Mouse (Mus musculus) heart, embryonic 10.5 days (tissue): ENCODE results near the gene P2ry4. TPM values are rescaled to one million over a fixed set of nuclear protein-coding genes. Genes with fewer than 3 reads are reported as not detected.

Experiments
- DNase-seq: peaks from one replicate; pipeline ENCODE4 v3.0.0-alpha.2; 2017; ENCODE audit warnings: low spot score
- H3K27ac ChIP-seq: fragments of 300-500 bp; sonication (generic); 2 replicates; pipeline ENCODE4 v1.5.1; 2016; ENCODE audit warnings: mild to moderate bottlenecking
- H3K27me3 ChIP-seq: fragments of 300-500 bp; sonication (generic); 2 replicates; pipeline ENCODE4 v1.6.1; 2016; ENCODE audit warnings: mild to moderate bottlenecking; ENCODE audit not compliant: poor library complexity, insufficient read depth, severe bottlenecking
- H3K36me3 ChIP-seq: fragments of 300-500 bp; sonication (generic); 2 replicates; pipeline ENCODE4 v1.6.1; 2016; ENCODE audit warnings: mild to moderate bottlenecking, moderate library complexity
- H3K4me1 ChIP-seq: fragments of 300-500 bp; sonication (generic); 2 replicates; pipeline ENCODE4 v1.6.1; 2016; ENCODE audit warnings: mild to moderate bottlenecking
- H3K4me3 ChIP-seq: fragments of 300-500 bp; sonication (generic); 2 replicates; pipeline ENCODE4 v1.5.1; 2016; ENCODE audit warnings: mild to moderate bottlenecking, moderate library complexity
- H3K9me3 ChIP-seq: fragments of 300-500 bp; sonication (generic); 2 replicates; pipeline ENCODE4 v1.6.1; 2016; ENCODE audit warnings: mild to moderate bottlenecking, moderate library complexity
- WGBS: fragments of 180-500 bp; shearing (Covaris S2); methylation state at CpG from one replicate; pipeline ENCODE4 v1.1.7; 2016; 5-methylcytosine and 5-hydroxymethylcytosine counted together
- polyA plus RNA-seq: library from polyadenylated mRNA; unstranded; fragments of >200 nt; fragmentation: Nextera tagmentation; extraction: Ambion mirVana; gene quantifications from 2 replicates; pipeline ENCODE4 v1.2.1, GENCODE M21; 2016

The P2ry4 gene
- polyA plus RNA-seq, 1 experiment from 2014 or later: not detected

DNA sequence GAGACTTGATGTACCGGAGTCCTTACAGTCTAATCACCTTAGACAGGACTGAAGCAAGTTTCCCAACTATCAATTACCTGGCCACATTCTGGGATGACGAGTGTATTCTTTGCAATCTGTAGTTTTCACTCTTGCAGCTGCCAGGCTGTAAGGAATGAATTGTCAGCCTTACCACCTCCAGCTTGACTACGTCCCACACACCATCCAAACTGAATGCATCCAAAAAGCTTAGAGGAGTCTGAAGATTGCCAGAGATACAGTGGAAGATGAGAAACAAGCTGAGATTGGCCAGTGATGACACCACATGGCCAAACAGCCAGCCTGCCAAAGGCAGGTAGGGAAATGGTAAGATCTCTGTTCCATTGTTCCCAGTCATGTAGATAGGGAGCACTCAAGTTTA lies 29.0 kb downstream of the P2ry4 start:
- Histone ChIP-seq H3K9me3 (no peaks in the 10 kb centered on the region), H3K4me1 (no peaks in the 10 kb centered on the region), H3K36me3 (no peaks in the 10 kb centered on the region), H3K4me3 (no peak overlapping the region), H3K27ac (no peak overlapping the region), H3K27me3 (no peaks in the 10 kb centered on the region)
- no peak for DNase-seq
- WGBS: 78% methylated on average over 3 of the region's 3 CpGs

DNA sequence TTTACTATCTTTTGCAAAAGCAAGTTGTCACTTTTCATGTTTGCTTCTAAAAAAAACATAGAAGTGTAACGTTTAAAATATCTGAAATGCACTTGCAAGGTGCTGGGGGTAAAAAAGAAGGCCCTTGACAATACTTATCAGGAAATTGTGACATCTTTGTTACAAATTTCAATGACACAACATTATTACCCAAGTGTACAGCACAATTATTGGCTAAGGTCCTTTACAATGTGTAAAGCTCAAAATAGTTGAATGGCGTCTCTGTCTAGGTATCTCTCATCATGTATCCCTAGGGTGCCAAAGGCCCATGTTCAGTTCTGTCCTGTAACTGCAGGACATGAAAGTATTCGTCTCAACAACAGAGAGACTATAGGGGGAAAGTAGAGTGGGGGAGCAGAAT lies 38.6 kb downstream of the P2ry4 start:
- no peaks in the 10 kb centered on the region for H3K36me3 ChIP-seq
- no peak overlapping the region for H3K27ac ChIP-seq
- H3K27me3 ChIP-seq: 0 out of 2 replicates have a peak, but pooled peaks cover 5% of the 10 kb centered on the region
- no peak for DNase-seq
- no peaks in the 10 kb centered on the region for H3K9me3 ChIP-seq
- H3K4me3 ChIP-seq: no peak overlapping the region
- no peaks in the 10 kb centered on the region for H3K4me1 ChIP-seq
- WGBS: 69% methylated on average over 3 of the region's 3 CpGs

Other genes with a start within 250 kb of the P2ry4 start
- not detected in 2 replicates for gene Otud6a, start 165.9 kb downstream of the P2ry4 start, polyA plus RNA-seq
- 0.52 and 0.62 TPM in 2 replicates for gene Awat2, start 152.2 kb downstream of the P2ry4 start, polyA plus RNA-seq
- gene Igbp1, start 100.6 kb downstream of the P2ry4 start, polyA plus RNA-seq: 27.4 and 30.3 TPM in 2 replicates
- gene Dgat2l6, start 70.0 kb downstream of the P2ry4 start, polyA plus RNA-seq: not detected in 2 replicates
- gene Awat1, start 22.6 kb downstream of the P2ry4 start, polyA plus RNA-seq: not detected in 2 replicates
- gene Arr3, start 10.6 kb upstream of the P2ry4 start, polyA plus RNA-seq: 0.97 and 2.3 TPM in 2 replicates
- gene Kif4, start 30.9 kb upstream of the P2ry4 start, polyA plus RNA-seq: 30.1 and 30.9 TPM in 2 replicates
- gene Pdzd11, start 31.7 kb upstream of the P2ry4 start, polyA plus RNA-seq: 94.4 and 106 TPM in 2 replicates
- 0.34 and 0.88 TPM in 2 replicates for gene Gdpd2, start 135.0 kb upstream of the P2ry4 start, polyA plus RNA-seq
- gene Dlg3, start 172.9 kb upstream of the P2ry4 start, polyA plus RNA-seq: 3.4 and 8.5 TPM in 2 replicates